Mouse (Mus musculus) layer of hippocampus, adult 9-10 months (tissue): ENCODE measurements at regions not wholly inside any gene's neighbourhood (a gene's known extent, or its start where the extent isn't known, plus 50 kb on each side); places are given as distances from the start of the nearest gene placed in this dataset.

ENCODE experiments used
- DNase-seq: peaks from one replicate; pipeline ENCODE4 v3.0.0; 2022; ENCODE audit warnings: low spot score

- DNase-seq = no peak
Observed at GRCm38 (mm10) chr16:52744720-52745119, 290.8 kb upstream of the Alcam start.

DNA sequence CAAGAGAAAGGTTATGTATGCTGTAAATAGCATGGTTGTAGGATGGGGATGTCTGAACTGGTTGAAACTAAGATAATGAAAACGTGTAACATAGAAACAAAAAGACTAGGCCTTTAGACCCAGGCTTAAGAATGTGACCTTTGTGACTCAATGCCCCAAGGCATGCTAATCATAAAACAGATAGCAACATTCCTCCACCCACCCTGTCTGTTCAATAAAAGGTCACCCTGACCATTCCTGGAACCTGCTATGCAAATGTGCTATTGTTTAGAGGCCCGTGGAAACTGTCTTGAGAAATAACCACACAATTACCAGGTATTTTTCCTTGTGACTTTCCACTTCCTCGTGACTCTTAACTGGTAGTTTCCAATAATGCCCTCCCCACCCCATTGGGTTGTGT is 288.3 kb upstream of the Alcam start:
- DNase-seq = no peak

DNA sequence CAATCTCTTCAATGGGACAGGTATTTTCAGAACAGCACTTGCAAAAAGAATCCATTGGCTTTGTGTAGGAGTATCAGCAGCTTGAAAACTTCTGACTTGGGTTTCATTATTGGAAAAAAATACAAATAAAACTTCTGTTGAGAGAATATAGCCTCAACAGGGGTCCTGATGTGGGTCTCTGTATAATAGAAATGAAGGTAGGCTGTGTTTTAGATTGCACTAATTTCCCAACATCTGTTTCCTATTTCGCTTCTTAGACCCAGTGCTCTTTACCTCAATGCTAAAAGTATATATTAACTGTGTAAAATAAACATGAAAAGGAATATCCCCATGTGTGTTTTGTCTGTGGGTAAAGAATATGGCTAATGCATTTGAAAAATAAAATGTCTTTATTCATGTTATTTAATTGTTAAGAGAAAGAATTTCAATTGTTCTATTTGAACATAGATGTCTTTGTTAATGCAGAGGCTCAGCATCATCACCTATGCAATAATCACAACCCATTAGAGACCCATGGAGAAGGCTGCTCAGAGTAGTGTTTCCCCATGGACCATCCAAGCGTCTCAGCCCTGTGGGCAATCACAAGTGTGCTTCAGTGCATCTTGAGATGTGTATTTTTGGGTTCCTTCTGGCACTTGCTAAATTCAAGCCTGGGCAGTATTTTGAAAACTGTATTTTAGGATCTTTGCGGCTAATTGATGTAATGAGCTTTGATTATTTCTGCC is 272.4 kb upstream of the Alcam start:
- no peak for DNase-seq

GRCm38 (mm10) chr16:52718231-52718932 is 264.5 kb upstream of the Alcam start:
- DNase-seq = no peak

DNA sequence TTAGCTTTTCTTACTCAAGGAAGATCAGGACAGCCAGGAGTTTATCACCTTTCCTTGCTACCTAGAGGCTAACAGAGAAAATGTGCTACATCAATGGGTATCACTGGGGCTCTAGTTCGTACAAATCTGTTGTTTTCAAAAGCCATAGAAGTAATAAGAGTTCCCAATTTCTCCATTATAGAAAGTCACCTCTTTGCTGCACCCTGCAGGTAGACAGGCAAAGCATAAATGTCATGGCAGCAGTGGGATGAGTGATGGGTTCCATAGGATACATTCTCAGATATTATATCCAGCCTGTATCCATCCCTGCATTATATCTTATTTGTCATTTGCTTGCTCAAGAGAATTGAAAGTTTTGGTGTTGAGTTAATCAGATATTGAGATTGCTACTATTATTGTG is 236.4 kb upstream of the Alcam start:
- DNase-seq = no peak

- DNase-seq = no peak
Observed at GRCm38 (mm10) chr16:52654825-52655224, 201.0 kb upstream of the Alcam start.
